Mouse (Mus musculus): ENCODE results near the gene Cbx1.

GRCm38 (mm10) chr11:96740796-96741195 lies 48.1 kb upstream of the Cbx1 start:
- TF ChIP-seq CTCF (IDR thresholded peaks at IDR 0.05; ENCODE audit: low read depth) (no peak), EP300 (optimal IDR thresholded peaks at IDR 0.05) (no peak)

Measured in stomach, postnatal 0 days (tissue).